Mouse (Mus musculus) heart, adult 2 months (tissue): Measurements from ENCODE around the gene L3mbtl4. TPM values are rescaled to one million over a fixed set of nuclear protein-coding genes. Genes with fewer than 3 reads are reported as not detected.

Source experiments
- DNase-seq, 2 experiments: peaks; one replicate each; pipeline ENCODE4 v3.0.0; 2021
- H3K27ac ChIP-seq: fragments of 200-600 bp; 2 replicates; pipeline ENCODE4 v1.8.1; 2022
- H3K27me3 ChIP-seq: fragments of 200-500 bp; 2 replicates; pipeline ENCODE4 v1.6.1; 2012; ENCODE audit warnings: mild to moderate bottlenecking, low read length, inconsistent platforms, mixed read lengths; ENCODE audit not compliant: control insufficient read depth, insufficient read depth
- H3K36me3 ChIP-seq: fragments of 200-500 bp; 2 replicates; pipeline ENCODE4 v1.6.1; 2012; ENCODE audit warnings: low read length, inconsistent platforms; ENCODE audit not compliant: control insufficient read depth, insufficient read depth
- H3K4me1 ChIP-seq: fragments of 200-500 bp; 2 replicates; pipeline ENCODE4 v1.6.1; 2011; ENCODE audit warnings: low read length; ENCODE audit not compliant: control insufficient read depth, insufficient read depth
- H3K4me3 ChIP-seq: fragments of 200-600 bp; 2 replicates; pipeline ENCODE4 v1.8.1; 2022
- H3K79me2 ChIP-seq: fragments of 200-500 bp; replicated peaks from 2 replicates; pipeline ENCODE4 v1.6.1; 2012; ENCODE audit warnings: mild to moderate bottlenecking, inconsistent platforms, low read length, moderate library complexity, mixed read lengths; ENCODE audit not compliant: control insufficient read depth, insufficient read depth
- H3K9ac ChIP-seq: fragments of 200-500 bp; 2 replicates; pipeline ENCODE4 v1.6.1; 2012; ENCODE audit warnings: low read depth, mild to moderate bottlenecking, control low read depth, inconsistent platforms, low read length, mixed read lengths
- CTCF ChIP-seq: fragments of 200-600 bp; IDR thresholded peaks from 2 replicates; pipeline ENCODE4 v1.8.1; 2022; ENCODE audit warnings: antibody characterized with exemption, mild to moderate bottlenecking, moderate library complexity
- EP300 ChIP-seq: fragments of 200-500 bp; IDR thresholded peaks from 2 replicates; pipeline ENCODE4 v1.6.1; 2011; ENCODE audit warnings: low read depth, low read length, control low read depth; ENCODE audit not compliant: insufficient read depth
- POLR2A ChIP-seq: fragments of 200-500 bp; IDR thresholded peaks from 2 replicates; pipeline ENCODE4 v1.6.1; 2011; ENCODE audit warnings: mild to moderate bottlenecking, low read depth, low read length, control low read depth; ENCODE audit not compliant: insufficient read depth
- WGBS: fragments of 180-500 bp; shearing (Covaris S2); methylation state at CpG from one replicate; pipeline ENCODE4 v1.1.7; 2018; 5-methylcytosine and 5-hydroxymethylcytosine counted together
- intact Hi-C: fragments of 180-260 bp; cut with DNase I; formaldehyde crosslinking; loops from one replicate; pipeline ENCODE4 v1.15.1; 2025
- polyA plus RNA-seq: library from polyadenylated mRNA; depleted of rRNA; stranded (reverse); fragments of >200 nt; gene quantifications from 2 replicates; pipeline ENCODE4 v1.2.3, GENCODE M21; 2012
- total RNA-seq, 2 experiments: library from RNA; stranded (reverse); gene quantifications; 2 replicates each; pipeline ENCODE4 v1.2.3; 2021

The L3mbtl4 gene
- total and polyA plus RNA-seq, 3 experiments: not detected

- TF ChIP-seq EP300 (no peak), POLR2A (no peak), CTCF (no peak)
- intact Hi-C loops: no loop called here
- Histone ChIP-seq H3K4me3 (no peak overlapping the region), H3K27me3 (no peaks in the 10 kb centered on the region), H3K27ac (no peak overlapping the region), H3K9ac (no peak overlapping the region), H3K79me2 (no peaks in the 10 kb centered on the region), H3K36me3 (no peaks in the 10 kb centered on the region), H3K4me1 (no peaks in the 10 kb centered on the region)
- WGBS: 46% methylated on average over 12 of the region's 12 CpGs
- no peak for DNase-seq
Observed at GRCm38 (mm10) chr17:68422663-68423498, 149.3 kb downstream of the L3mbtl4 start.

GRCm38 (mm10) chr17:68433576-68433975 lies 160.0 kb downstream of the L3mbtl4 start:
- Histone ChIP-seq H3K4me3 (no peak overlapping the region), H3K4me1 (no peaks in the 10 kb centered on the region), H3K9ac (no peak overlapping the region), H3K27ac (no peak overlapping the region), H3K27me3 (no peaks in the 10 kb centered on the region), H3K79me2 (no peaks in the 10 kb centered on the region), H3K36me3 (no peaks in the 10 kb centered on the region)
- 70% methylated on average over 5 of the region's 5 CpGs for WGBS
- intact Hi-C loops: no loop called here
- no peak for DNase-seq
- no peak for TF ChIP-seq CTCF
- no peak for TF ChIP-seq POLR2A
- no peak for TF ChIP-seq EP300

DNA sequence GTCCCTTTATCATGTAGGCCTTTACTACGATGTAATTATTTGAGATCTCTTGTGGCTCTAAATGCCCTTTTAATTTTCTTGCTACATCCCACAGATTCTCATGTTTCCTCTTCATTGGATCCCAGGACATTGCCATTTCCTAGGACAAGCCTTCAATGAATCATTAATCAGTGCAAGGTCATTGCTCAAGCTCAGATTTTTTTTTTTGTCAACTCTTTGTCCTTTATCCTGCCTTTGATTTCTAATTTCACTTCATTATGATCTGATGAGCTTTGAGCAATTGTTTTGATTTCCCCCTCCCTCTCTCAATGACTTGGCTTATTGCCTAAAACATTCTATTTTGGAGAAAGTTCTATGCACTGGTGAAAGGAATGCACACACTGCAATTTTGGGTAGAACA lies 177.3 kb downstream of the L3mbtl4 start:
- DNase-seq: no peak
- WGBS: 68% methylated on average over 1 of the region's 1 CpGs
- Histone ChIP-seq H3K79me2 (no peaks in the 10 kb centered on the region), H3K27ac (no peak overlapping the region), H3K4me3 (no peak overlapping the region), H3K36me3 (no peaks in the 10 kb centered on the region), H3K27me3 (no peaks in the 10 kb centered on the region), H3K4me1 (no peaks in the 10 kb centered on the region), H3K9ac (no peak overlapping the region)
- TF ChIP-seq CTCF (no peak), EP300 (no peak), POLR2A (no peak)
- intact Hi-C loops: no loop called here

- WGBS: 72% methylated on average over 5 of the region's 5 CpGs
- TF ChIP-seq EP300 (no peak), CTCF (no peak), POLR2A (no peak)
- Histone ChIP-seq H3K27me3 (no peaks in the 10 kb centered on the region), H3K79me2 (no peaks in the 10 kb centered on the region), H3K4me3 (no peak overlapping the region), H3K36me3 (no peaks in the 10 kb centered on the region), H3K9ac (no peak overlapping the region), H3K27ac (no peak overlapping the region), H3K4me1 (no peaks in the 10 kb centered on the region)
- no peak for DNase-seq
- intact Hi-C loops: no loop called here
Observed at GRCm38 (mm10) chr17:68461471-68461870, 187.9 kb downstream of the L3mbtl4 start.

DNA sequence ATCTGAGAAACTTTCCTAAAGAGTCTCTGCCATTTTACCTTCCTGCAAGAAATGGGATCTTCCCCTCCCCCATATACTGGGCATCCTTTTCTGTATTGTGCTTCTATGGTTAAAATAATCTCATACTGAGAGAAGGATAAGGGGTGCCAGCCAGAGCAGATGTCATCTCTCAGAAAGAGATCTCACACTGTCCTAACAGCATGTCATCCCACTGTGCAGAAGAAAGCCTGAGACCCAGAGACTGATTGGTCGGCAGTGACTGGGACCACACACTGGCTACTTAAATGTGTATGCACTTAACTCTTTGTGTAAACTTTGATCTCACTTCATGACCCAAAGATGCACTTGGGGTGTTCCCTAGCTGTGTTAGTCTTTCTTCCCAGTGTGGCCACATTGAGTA lies 193.7 kb downstream of the L3mbtl4 start:
- no peaks in the 10 kb centered on the region for H3K79me2 ChIP-seq
- no peak for DNase-seq
- no peaks in the 10 kb centered on the region for H3K4me1 ChIP-seq
- intact Hi-C loops: no loop called here
- no peak overlapping the region for H3K4me3 ChIP-seq
- H3K36me3 ChIP-seq: no peaks in the 10 kb centered on the region
- H3K27me3 ChIP-seq: no peaks in the 10 kb centered on the region
- H3K9ac ChIP-seq: no peak overlapping the region
- no peak overlapping the region for H3K27ac ChIP-seq
- TF ChIP-seq EP300 (no peak), CTCF (no peak), POLR2A (no peak)
- 57% methylated on average over 1 of the region's 1 CpGs for WGBS

DNA sequence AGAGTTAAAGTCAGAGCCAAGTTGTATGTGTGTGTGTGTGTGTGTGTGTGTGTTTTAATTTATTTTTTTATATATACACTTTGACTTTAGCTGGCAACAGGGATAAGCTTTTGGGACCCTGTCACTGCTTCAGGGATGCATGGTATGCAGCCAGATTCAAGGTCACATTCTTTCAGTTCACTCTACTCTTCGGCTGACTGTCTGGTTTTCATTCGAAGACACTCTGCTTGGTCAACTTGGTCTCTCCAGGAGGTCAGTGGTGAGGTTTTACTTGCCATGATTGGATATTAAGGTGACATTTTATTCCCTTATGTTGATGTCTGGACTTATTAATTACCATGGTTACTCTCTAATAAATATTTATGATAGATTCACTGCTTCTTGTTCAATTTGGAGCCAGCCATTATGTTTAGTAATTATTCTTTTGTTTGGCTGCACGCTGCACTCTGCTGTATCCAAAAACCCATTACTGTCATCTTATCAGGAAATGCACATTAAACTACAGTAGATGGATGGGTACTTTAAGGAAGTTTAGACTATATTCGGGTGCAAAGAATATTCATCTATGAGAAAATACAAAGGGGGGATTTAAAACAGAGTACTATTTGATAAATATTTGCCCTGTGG lies 216.6 kb downstream of the L3mbtl4 start:
- 59% methylated on average over 4 of the region's 4 CpGs for WGBS
- TF ChIP-seq EP300 (no peak), POLR2A (no peak), CTCF (no peak)
- no peaks in the 10 kb centered on the region for H3K27me3 ChIP-seq
- H3K4me3 ChIP-seq: no peak overlapping the region
- intact Hi-C loops: no loop called here
- H3K9ac ChIP-seq: no peak overlapping the region
- DNase-seq: no peak
- H3K4me1 ChIP-seq: no peaks in the 10 kb centered on the region; the same call in 1 of the 2 replicates
- H3K27ac ChIP-seq: no peak overlapping the region
- H3K36me3 ChIP-seq: no peaks in the 10 kb centered on the region
- H3K79me2 ChIP-seq: no peaks in the 10 kb centered on the region
